Mouse (Mus musculus): ENCODE data around the gene Cul9.

- TF ChIP-seq CTCF (IDR thresholded peaks at IDR 0.05; ENCODE audit: low read depth, low read length): no peak
- TF ChIP-seq TAL1 (conservative IDR thresholded peaks at IDR 0.05; ENCODE audit: low read depth, low read length): no peak
- no peak for TF ChIP-seq GATA1 (IDR thresholded peaks at IDR 0.05; ENCODE audit: borderline replicate concordance, low read length)
- no peak for TF ChIP-seq POLR2AphosphoS5 (IDR thresholded peaks at IDR 0.05; ENCODE audit: insufficient replicate concordance, low read depth, low read length)
- no peak for TF ChIP-seq GATA2 (IDR thresholded peaks at IDR 0.05; ENCODE audit: borderline replicate concordance, low read depth, low read length)
Observed at GRCm38 (mm10) chr17:46594606-46595005, 48.4 kb upstream of the Cul9 start.
